Mouse (Mus musculus) kidney, embryonic 16.5 days (tissue): ENCODE measurements around the gene Dio1. TPM values are rescaled to one million over a fixed set of nuclear protein-coding genes. Genes with fewer than 3 reads are reported as not detected.

Experiments used
- ATAC-seq: fragments of 200-750 bp; cut with Nextera tagmentation; 2 replicates; pipeline ENCODE4 v1.8.0; 2017; ENCODE audit warnings: moderate TSS enrichment; ENCODE audit not compliant: low FRiP score, low TSS enrichment
- H3K27ac ChIP-seq: fragments of 300-500 bp; sonication (generic); 2 replicates; pipeline ENCODE4 v1.5.1; 2014; ENCODE audit warnings: low read length
- H3K27me3 ChIP-seq: fragments of 300-500 bp; sonication (generic); 2 replicates; pipeline ENCODE4 v1.6.1; 2014; ENCODE audit warnings: low read length, control low read depth, mixed read lengths; ENCODE audit not compliant: insufficient read depth
- H3K36me3 ChIP-seq: fragments of 300-500 bp; sonication (generic); 2 replicates; pipeline ENCODE4 v1.6.1; 2014; ENCODE audit warnings: low read length, control low read depth, mixed read lengths; ENCODE audit not compliant: insufficient read depth
- H3K4me1 ChIP-seq: fragments of 300-500 bp; sonication (generic); 2 replicates; pipeline ENCODE4 v1.6.1; 2014; ENCODE audit warnings: low read length, control low read depth, mixed read lengths; ENCODE audit not compliant: insufficient read depth
- H3K4me2 ChIP-seq: fragments of 300-500 bp; sonication (generic); replicated peaks from 2 replicates; pipeline ENCODE4 v1.6.1; 2014; ENCODE audit warnings: low read depth, low read length
- H3K4me3 ChIP-seq: fragments of 300-500 bp; sonication (generic); 2 replicates; pipeline ENCODE4 v1.5.1; 2014; ENCODE audit warnings: mild to moderate bottlenecking, low read length
- H3K9ac ChIP-seq: fragments of 300-500 bp; sonication (generic); replicated peaks from 2 replicates; pipeline ENCODE4 v1.6.1; 2014; ENCODE audit warnings: low read length
- H3K9me3 ChIP-seq: fragments of 300-500 bp; sonication (generic); 2 replicates; pipeline ENCODE4 v1.6.1; 2016; ENCODE audit warnings: low read length, control low read depth
- WGBS: fragments of 180-500 bp; shearing (Covaris S2); extraction: QIAGEN DNeasy Blood & Tissue Kit; methylation state at CpG from one replicate; pipeline ENCODE4 v1.1.7; 2014; 5-methylcytosine and 5-hydroxymethylcytosine counted together
- polyA plus RNA-seq: library from polyadenylated mRNA; unstranded; fragments of >200 nt; fragmentation: Nextera tagmentation; extraction: Ambion mirVana; gene quantifications from 2 replicates; pipeline ENCODE4 v1.2.1, GENCODE M21; 2015

Gene Dio1
- 0.47 and 0.68 TPM in 2 replicates for polyA plus RNA-seq

- no peak within 1 kb of the TSS for H3K27ac ChIP-seq
- no peak within 1 kb of the TSS for H3K4me3 ChIP-seq
- peak; percentile 74 for ATAC-seq
- H3K9me3 ChIP-seq: no peaks in the 10 kb centered on the region
- no peaks in the 10 kb centered on the region for H3K36me3 ChIP-seq
- 51% methylated on average over 6 of the region's 6 CpGs for WGBS
- no peak within 1 kb of the TSS for H3K4me2 ChIP-seq
- peaks cover 3% of the 10 kb centered on the region; the same call in 1 of the 2 replicates for H3K4me1 ChIP-seq
- no peak within 1 kb of the TSS for H3K9ac ChIP-seq
- no peaks in the 10 kb centered on the region for H3K27me3 ChIP-seq
Measured at GRCm38 (mm10) chr4:107306966-107307365, at the start of gene Dio1. Gene Dio1, minus strand, starts transcription at chr4:107307169.

GRCm38 (mm10) chr4:107354543-107354942 is 47.6 kb upstream of the Dio1 start:
- Histone ChIP-seq H3K4me3 (no peak overlapping the region), H3K4me2 (no peak overlapping the region), H3K9me3 (no peaks in the 10 kb centered on the region), H3K36me3 (0 out of 2 replicates have a peak, but pooled peaks cover 3% of the 10 kb centered on the region), H3K27ac (peak overlapping the region; percentile 84), H3K27me3 (no peaks in the 10 kb centered on the region), H3K9ac (peak overlapping the region; percentile 12; the same call in 1 of the 2 replicates), H3K4me1 (peaks cover 18% of the 10 kb centered on the region)
- ATAC-seq: peak; percentile 93
- WGBS: 6% methylated on average over 4 of the region's 4 CpGs

DNA sequence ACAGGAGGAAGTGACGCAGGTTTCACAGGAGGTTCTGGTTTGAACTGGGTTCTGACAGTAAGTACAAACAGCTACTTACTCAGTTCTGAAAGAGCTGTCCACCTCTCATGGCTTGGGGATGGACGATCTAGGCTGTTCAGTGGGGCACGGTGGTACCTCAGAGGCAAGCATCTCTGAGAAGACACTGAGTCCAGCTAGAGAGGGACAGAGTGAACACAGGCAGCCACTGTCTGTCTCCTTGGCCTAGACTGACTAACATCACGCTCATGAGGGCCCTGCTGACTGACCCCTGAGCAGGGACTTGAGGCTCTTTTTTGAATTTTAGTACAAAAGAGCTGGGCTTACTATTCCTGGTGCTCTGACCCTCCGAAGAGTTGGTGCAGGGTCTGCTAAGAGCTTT is 47.2 kb upstream of the Dio1 start:
- Histone ChIP-seq H3K9me3 (no peaks in the 10 kb centered on the region), H3K36me3 (0 out of 2 replicates have a peak, but pooled peaks cover 3% of the 10 kb centered on the region), H3K9ac (peak overlapping the region; percentile 12; the same call in 1 of the 2 replicates), H3K27me3 (no peaks in the 10 kb centered on the region), H3K4me3 (no peak overlapping the region), H3K27ac (peak overlapping the region; percentile 84), H3K4me2 (no peak overlapping the region), H3K4me1 (peaks cover 18% of the 10 kb centered on the region)
- peak; percentile 37 for ATAC-seq
- WGBS: 44% methylated on average over 5 of the region's 5 CpGs

GRCm38 (mm10) chr4:107353612-107354011 is 46.6 kb upstream of the Dio1 start:
- Histone ChIP-seq H3K27me3 (no peaks in the 10 kb centered on the region), H3K27ac (peak overlapping the region; percentile 84), H3K4me3 (no peak overlapping the region), H3K36me3 (0 out of 2 replicates have a peak, but pooled peaks cover 2% of the 10 kb centered on the region), H3K9ac (no peak overlapping the region), H3K4me2 (no peak overlapping the region), H3K4me1 (peaks cover 24% of the 10 kb centered on the region), H3K9me3 (no peaks in the 10 kb centered on the region)
- WGBS: 82% methylated on average over 3 of the region's 3 CpGs
- ATAC-seq: no peak

DNA sequence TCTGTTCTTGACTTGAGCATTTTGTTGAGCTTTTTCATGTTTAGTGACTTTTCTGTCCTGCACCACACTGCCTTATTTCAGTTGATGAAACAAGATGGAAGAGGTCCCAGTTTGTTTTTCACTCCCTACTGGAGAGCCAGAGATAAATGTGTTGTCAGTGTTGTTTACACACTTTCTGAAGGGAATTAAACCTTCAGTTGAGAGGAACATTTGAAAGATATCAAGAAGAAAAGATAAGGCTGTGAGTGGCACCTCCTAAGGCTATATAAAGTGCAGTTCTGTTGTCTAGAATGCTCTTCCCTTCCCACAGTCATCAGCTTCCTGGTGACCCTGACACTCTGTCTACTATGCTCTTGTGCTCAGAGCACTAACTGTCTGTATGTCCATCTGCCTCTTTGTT is 44.4 kb upstream of the Dio1 start:
- Histone ChIP-seq H3K4me2 (no peak overlapping the region), H3K9ac (no peak overlapping the region), H3K27me3 (no peaks in the 10 kb centered on the region), H3K36me3 (0 out of 2 replicates have a peak, but pooled peaks cover 2% of the 10 kb centered on the region), H3K4me3 (no peak overlapping the region), H3K27ac (no peak overlapping the region), H3K4me1 (peaks cover 25% of the 10 kb centered on the region), H3K9me3 (no peaks in the 10 kb centered on the region)
- ATAC-seq: no peak

DNA sequence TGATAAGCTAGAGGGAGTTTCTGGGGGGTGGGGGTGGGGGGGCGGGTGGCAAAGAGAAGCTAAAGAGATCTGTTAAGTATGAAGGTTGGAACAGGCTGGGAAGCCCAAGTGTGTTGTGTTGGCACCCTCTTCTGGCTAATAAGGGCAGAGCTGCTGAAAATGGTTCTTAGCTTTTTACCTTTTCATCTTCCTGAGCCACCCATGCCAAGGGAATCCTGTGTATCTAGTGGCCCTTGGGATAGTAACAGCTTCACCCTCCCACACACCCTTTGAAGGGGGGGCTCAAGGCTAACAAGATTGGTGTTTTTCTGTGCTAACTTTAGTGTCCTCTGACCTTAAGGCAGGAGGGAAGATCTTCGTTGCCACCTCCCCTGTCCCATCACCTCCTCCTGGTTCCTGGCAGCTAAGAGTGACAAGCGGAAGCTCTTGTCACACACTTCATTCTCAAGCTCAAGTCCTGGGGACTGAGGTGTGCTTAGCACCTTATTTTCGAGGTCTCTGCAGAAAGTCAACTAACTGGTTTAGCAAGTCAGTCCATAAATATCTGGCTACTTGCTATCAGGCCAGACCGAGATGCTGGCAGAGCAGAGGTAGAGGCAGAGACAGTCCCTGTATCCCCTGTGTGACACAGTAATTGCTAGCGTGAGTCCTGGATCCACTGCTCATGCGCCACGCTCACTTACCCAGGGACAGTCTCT is 42.5 kb upstream of the Dio1 start:
- peaks cover 19% of the 10 kb centered on the region for H3K4me1 ChIP-seq
- H3K36me3 ChIP-seq: peaks cover 2% of the 10 kb centered on the region; the same call in 1 of the 2 replicates
- H3K4me2 ChIP-seq: no peak overlapping the region
- H3K9me3 ChIP-seq: no peaks in the 10 kb centered on the region
- no peak overlapping the region for H3K4me3 ChIP-seq
- no peak overlapping the region for H3K9ac ChIP-seq
- ATAC-seq: peak; percentile 42; the same call in 1 of the 2 replicates
- no peaks in the 10 kb centered on the region for H3K27me3 ChIP-seq
- H3K27ac ChIP-seq: peak overlapping the region; percentile 55; the same call in 1 of the 2 replicates
- 68% methylated on average over 8 of the region's 8 CpGs for WGBS

GRCm38 (mm10) chr4:107348529-107349310 is 41.8 kb upstream of the Dio1 start:
- ATAC-seq: 0 out of 2 replicates have a peak, but pooled peaks have one; percentile 11
- H3K27ac ChIP-seq: no peak overlapping the region

DNA sequence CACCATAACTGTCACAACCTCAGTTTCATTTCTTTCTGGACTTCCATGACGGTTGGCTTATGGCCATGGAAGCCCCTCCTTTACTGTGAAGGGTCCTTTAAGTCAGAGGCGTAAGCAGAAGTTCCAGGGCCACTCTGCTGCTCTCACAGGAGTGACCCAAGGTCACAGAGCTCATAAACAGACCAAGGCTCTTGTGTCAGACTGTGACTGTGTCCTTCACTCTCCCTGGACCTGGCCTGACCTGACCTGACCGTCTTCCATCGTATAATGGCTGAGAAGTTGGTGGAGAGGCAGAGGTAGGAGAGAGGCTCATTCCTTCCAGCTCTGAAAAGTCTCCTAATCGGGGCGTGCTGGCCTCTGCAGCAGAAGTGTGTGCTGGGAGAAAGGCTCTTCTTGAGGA is 40.3 kb upstream of the Dio1 start:
- ATAC-seq: no peak
- Histone ChIP-seq H3K36me3 (peaks cover 2% of the 10 kb centered on the region; the same call in 1 of the 2 replicates), H3K4me3 (no peak overlapping the region), H3K4me2 (no peak overlapping the region), H3K27ac (no peak overlapping the region), H3K9me3 (no peaks in the 10 kb centered on the region), H3K9ac (no peak overlapping the region), H3K4me1 (peaks cover 8% of the 10 kb centered on the region; the same call in 1 of the 2 replicates), H3K27me3 (no peaks in the 10 kb centered on the region)
- 40% methylated on average over 6 of the region's 6 CpGs for WGBS

More at GRCm38 (mm10) chr4:107348529-107349310, 41.8 kb upstream of the Dio1 start:
- H3K4me2 ChIP-seq: no peak overlapping the region
- H3K9ac ChIP-seq: 0 out of 2 replicates have a peak overlapping the region, but pooled peaks have one; percentile 17
- H3K27me3 ChIP-seq: no peaks in the 10 kb centered on the region
- peaks cover 2% of the 10 kb centered on the region; the same call in 1 of the 2 replicates for H3K36me3 ChIP-seq
- H3K9me3 ChIP-seq: no peaks in the 10 kb centered on the region
- 65% methylated on average over 20 of the region's 20 CpGs for WGBS
- no peak overlapping the region for H3K4me3 ChIP-seq
- peaks cover 11% of the 10 kb centered on the region for H3K4me1 ChIP-seq

DNA sequence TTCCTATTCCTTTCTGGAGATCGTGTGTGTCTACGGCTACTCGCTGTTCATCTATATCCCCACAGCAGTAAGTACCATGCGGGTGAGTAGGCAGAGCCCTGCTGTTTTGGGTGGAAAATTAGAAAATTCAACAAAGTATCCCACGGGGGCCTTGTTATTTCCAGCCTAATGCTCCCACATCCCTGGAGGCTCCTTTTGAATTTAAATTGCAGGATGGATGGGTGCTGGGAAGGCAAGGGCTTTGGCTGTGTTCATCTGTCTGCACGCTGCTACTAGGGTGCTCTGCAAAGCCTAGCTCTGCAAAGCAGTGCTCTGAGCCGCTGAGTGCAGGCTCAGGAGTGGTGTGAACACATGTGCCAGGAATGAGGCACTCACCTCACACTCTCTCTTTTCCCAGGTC is 37.6 kb upstream of the Dio1 start:
- ATAC-seq: no peak
- 91% methylated on average over 7 of the region's 7 CpGs for WGBS
- no peak overlapping the region for H3K4me2 ChIP-seq

More for the DNA sequence above, 37.6 kb upstream of the Dio1 start:
- Histone ChIP-seq H3K27me3 (no peaks in the 10 kb centered on the region), H3K4me1 (peaks cover 8% of the 10 kb centered on the region; the same call in 1 of the 2 replicates), H3K9me3 (no peaks in the 10 kb centered on the region), H3K36me3 (peaks cover 2% of the 10 kb centered on the region; the same call in 1 of the 2 replicates), H3K27ac (no peak overlapping the region), H3K9ac (no peak overlapping the region), H3K4me3 (no peak overlapping the region)
